Mouse (Mus musculus) intestine, embryonic 16.5 days (tissue): ENCODE data around the gene Scnn1a. TPM values are rescaled to one million over a fixed set of nuclear protein-coding genes. Genes with fewer than 3 reads are reported as not detected.
"Not testable (repeated sequence)": the region's sequence is repeated elsewhere in the genome, so short reads cannot be mapped to it uniquely, and the experiment has no call there.

Experiments used
- ATAC-seq: fragments of 200-750 bp; cut with Nextera tagmentation; 2 replicates; pipeline ENCODE4 v1.8.0; 2017; ENCODE audit warnings: moderate TSS enrichment, moderate library complexity
- H3K27ac ChIP-seq: fragments of 300-500 bp; sonication (generic); 2 replicates; pipeline ENCODE4 v1.5.1; 2014; ENCODE audit warnings: mild to moderate bottlenecking, low read length
- H3K27me3 ChIP-seq: fragments of 300-500 bp; sonication (generic); replicated peaks from 2 replicates; pipeline ENCODE4 v1.6.1; 2014; ENCODE audit warnings: low read length, control low read depth, mixed read lengths; ENCODE audit not compliant: control insufficient read depth, insufficient read depth
- H3K36me3 ChIP-seq: fragments of 300-500 bp; sonication (generic); 2 replicates; pipeline ENCODE4 v1.6.1; 2014; ENCODE audit warnings: low read length, control low read depth; ENCODE audit not compliant: control insufficient read depth, insufficient read depth
- H3K4me1 ChIP-seq: fragments of 300-500 bp; sonication (generic); 2 replicates; pipeline ENCODE4 v1.6.1; 2014; ENCODE audit warnings: low read length, control low read depth, mixed read lengths; ENCODE audit not compliant: control insufficient read depth, insufficient read depth
- H3K4me2 ChIP-seq: fragments of 300-500 bp; sonication (generic); 2 replicates; pipeline ENCODE4 v1.6.1; 2014; ENCODE audit warnings: low read depth, low read length, control low read depth
- H3K4me3 ChIP-seq: fragments of 300-500 bp; sonication (generic); 2 replicates; pipeline ENCODE4 v1.5.1; 2014; ENCODE audit warnings: mild to moderate bottlenecking, low read length
- H3K9ac ChIP-seq: fragments of 300-500 bp; sonication (generic); 2 replicates; pipeline ENCODE4 v1.6.1; 2014; ENCODE audit warnings: low read depth, low read length
- H3K9me3 ChIP-seq: fragments of 300-500 bp; sonication (generic); 2 replicates; pipeline ENCODE4 v1.6.1; 2016; ENCODE audit warnings: low read length, control low read depth; ENCODE audit not compliant: control insufficient read depth
- WGBS: fragments of 180-500 bp; shearing (Covaris S2); extraction: QIAGEN DNeasy Blood & Tissue Kit; methylation state at CpG from one replicate; pipeline ENCODE4 v1.1.7; 2014; 5-methylcytosine and 5-hydroxymethylcytosine counted together
- polyA plus RNA-seq: library from polyadenylated mRNA; unstranded; fragments of >200 nt; fragmentation: Nextera tagmentation; extraction: Ambion mirVana; gene quantifications from 2 replicates; pipeline ENCODE4 v1.2.1, GENCODE M21; 2015

The Scnn1a gene
- polyA plus RNA-seq: 5.0 and 7.6 TPM in 2 replicates

- H3K27me3 ChIP-seq: peaks cover 16% of the 10 kb centered on the region; the same call in 1 of the 2 replicates
- H3K36me3 ChIP-seq: no peaks in the 10 kb centered on the region
- no peak for ATAC-seq
- no peak within 1 kb of the TSS for H3K9ac ChIP-seq
- WGBS: 90% methylated on average over 1 of the region's 1 CpGs
- no peaks in the 10 kb centered on the region for H3K9me3 ChIP-seq
- no peak within 1 kb of the TSS for H3K4me2 ChIP-seq
- no peak within 1 kb of the TSS for H3K27ac ChIP-seq
- H3K4me3 ChIP-seq: no peak within 1 kb of the TSS
- H3K4me1 ChIP-seq: peaks cover 7% of the 10 kb centered on the region; the same call in 1 of the 2 replicates
These were observed at the start of gene Scnn1a for GRCm38 (mm10) chr6:125320323-125320722. Gene Scnn1a (plus strand): TSS chr6:125320659.

GRCm38 (mm10) chr6:125271455-125272227 lies 48.8 kb upstream of the Scnn1a start:
- Histone ChIP-seq H3K36me3 (no peaks in the 10 kb centered on the region), H3K4me3 (0 out of 2 replicates have a peak overlapping the region, but pooled peaks have one; percentile 10), H3K4me1 (0 out of 2 replicates have a peak, but pooled peaks cover 3% of the 10 kb centered on the region), H3K27ac (peak overlapping the region; percentile 20), H3K27me3 (no peaks in the 10 kb centered on the region), H3K9ac (peak overlapping the region; percentile 25; the same call in 1 of the 2 replicates), H3K9me3 (no peaks in the 10 kb centered on the region), H3K4me2 (peak overlapping the region; percentile 41; the same call in 1 of the 2 replicates)
- peak; percentile 92 for ATAC-seq
- 18% methylated on average over 17 of the region's 17 CpGs for WGBS

- H3K4me2 ChIP-seq: no peak overlapping the region
- no peaks in the 10 kb centered on the region for H3K36me3 ChIP-seq
- no peak overlapping the region for H3K27ac ChIP-seq
- H3K27me3 ChIP-seq: no peaks in the 10 kb centered on the region
- 74% methylated on average over 10 of the region's 10 CpGs for WGBS
- 0 out of 2 replicates have a peak, but pooled peaks cover 3% of the 10 kb centered on the region for H3K4me1 ChIP-seq
- H3K9ac ChIP-seq: no peak overlapping the region
- no peak for ATAC-seq
- no peaks in the 10 kb centered on the region for H3K9me3 ChIP-seq
- no peak overlapping the region for H3K4me3 ChIP-seq
These were observed 48.2 kb upstream of the Scnn1a start for GRCm38 (mm10) chr6:125272228-125272785.

- 58% methylated on average over 15 of the region's 15 CpGs for WGBS
- ATAC-seq: no peak
These were observed 45.5 kb upstream of the Scnn1a start for GRCm38 (mm10) chr6:125274841-125275563.

GRCm38 (mm10) chr6:125279729-125280128 lies 40.7 kb upstream of the Scnn1a start:
- H3K36me3 ChIP-seq: no peaks in the 10 kb centered on the region
- no peak overlapping the region for H3K4me3 ChIP-seq
- H3K9ac ChIP-seq: no peak overlapping the region
- no peak overlapping the region for H3K4me2 ChIP-seq
- ATAC-seq: no peak
- H3K27me3 ChIP-seq: no peaks in the 10 kb centered on the region
- H3K9me3 ChIP-seq: no peaks in the 10 kb centered on the region
- no peak overlapping the region for H3K27ac ChIP-seq
- WGBS: 63% methylated on average over 8 of the region's 8 CpGs
- H3K4me1 ChIP-seq: no peaks in the 10 kb centered on the region

More at GRCm38 (mm10) chr6:125274841-125275563, 45.5 kb upstream of the Scnn1a start:
- H3K4me2 ChIP-seq: no peak overlapping the region
- H3K4me1 ChIP-seq: 0 out of 2 replicates have a peak, but pooled peaks cover 3% of the 10 kb centered on the region
- no peak overlapping the region for H3K4me3 ChIP-seq
- H3K27me3 ChIP-seq: no peaks in the 10 kb centered on the region
- no peak overlapping the region for H3K27ac ChIP-seq
- no peak overlapping the region for H3K9ac ChIP-seq
- H3K36me3 ChIP-seq: no peaks in the 10 kb centered on the region
- H3K9me3 ChIP-seq: no peaks in the 10 kb centered on the region

GRCm38 (mm10) chr6:125282721-125283120 lies 37.7 kb upstream of the Scnn1a start:
- not testable (repeated sequence) for H3K4me3 ChIP-seq, H3K36me3 ChIP-seq, H3K9ac ChIP-seq, H3K27ac ChIP-seq, H3K4me2 ChIP-seq, ATAC-seq, H3K9me3 ChIP-seq, H3K4me1 ChIP-seq, H3K27me3 ChIP-seq
- 92% methylated on average over 13 of the region's 13 CpGs for WGBS

- no peak overlapping the region for H3K9ac ChIP-seq
- no peaks in the 10 kb centered on the region for H3K36me3 ChIP-seq
- no peak overlapping the region for H3K4me2 ChIP-seq
- no peaks in the 10 kb centered on the region for H3K9me3 ChIP-seq
- peak; percentile 50; the same call in 1 of the 2 replicates for ATAC-seq
- no peak overlapping the region for H3K27ac ChIP-seq
- no peak overlapping the region for H3K4me3 ChIP-seq
- H3K4me1 ChIP-seq: peaks cover 5% of the 10 kb centered on the region; the same call in 1 of the 2 replicates
- 30% methylated on average over 8 of the region's 8 CpGs for WGBS
- no peaks in the 10 kb centered on the region for H3K27me3 ChIP-seq
These were observed 36.2 kb upstream of the Scnn1a start for GRCm38 (mm10) chr6:125284250-125284649.

- Histone ChIP-seq H3K9me3 (no peaks in the 10 kb centered on the region), H3K4me3 (no peak overlapping the region), H3K27ac (no peak overlapping the region), H3K4me1 (peaks cover 5% of the 10 kb centered on the region; the same call in 1 of the 2 replicates), H3K36me3 (no peaks in the 10 kb centered on the region), H3K4me2 (no peak overlapping the region), H3K27me3 (no peaks in the 10 kb centered on the region), H3K9ac (no peak overlapping the region)
- 0 out of 2 replicates have a peak, but pooled peaks have one; percentile 2 for ATAC-seq
- 90% methylated on average over 7 of the region's 7 CpGs for WGBS
These were observed 35.7 kb upstream of the Scnn1a start for GRCm38 (mm10) chr6:125284751-125285150.

- no peak within 1 kb of the TSS for H3K27ac ChIP-seq
- no peaks in the 10 kb centered on the region for H3K27me3 ChIP-seq
- 94% methylated on average over 22 of the region's 22 CpGs for WGBS
- no peak within 1 kb of the TSS for H3K4me3 ChIP-seq
- no peaks in the 10 kb centered on the region for H3K9me3 ChIP-seq
- H3K4me2 ChIP-seq: no peak within 1 kb of the TSS
- H3K36me3 ChIP-seq: no peaks in the 10 kb centered on the region
- peaks cover 5% of the 10 kb centered on the region; the same call in 1 of the 2 replicates for H3K4me1 ChIP-seq
- 0 out of 2 replicates have a peak, but pooled peaks have one; percentile 10 for ATAC-seq
- H3K9ac ChIP-seq: no peak within 1 kb of the TSS
These were observed 34.6 kb upstream of the Scnn1a start, which contains the start of gene Tuba3a for GRCm38 (mm10) chr6:125285890-125286289. Gene Tuba3a (minus strand): TSS chr6:125286042.
